Mouse (Mus musculus) limb, embryonic 12.5 days (tissue): ENCODE measurements at regions not wholly inside any gene's neighbourhood (a gene's known extent, or its start where the extent isn't known, plus 50 kb on each side); places are given as distances from the start of the nearest gene placed in this dataset.

Experiments
- ATAC-seq: fragments of 200-750 bp; cut with Nextera tagmentation; 2 replicates; pipeline ENCODE4 v1.8.0; 2017; ENCODE audit warnings: low read depth, moderate TSS enrichment; ENCODE audit not compliant: insufficient number of reproducible peaks, insufficient read depth, low FRiP score, low TSS enrichment
- H3K27ac ChIP-seq: fragments of 300-500 bp; sonication (generic); 2 replicates; pipeline ENCODE4 v1.5.1; 2016; ENCODE audit warnings: mild to moderate bottlenecking, moderate library complexity
- H3K27me3 ChIP-seq: fragments of 300-500 bp; sonication (generic); 2 replicates; pipeline ENCODE4 v1.6.1; 2016; ENCODE audit warnings: mild to moderate bottlenecking, moderate library complexity
- H3K36me3 ChIP-seq: fragments of 300-500 bp; sonication (generic); 2 replicates; pipeline ENCODE4 v1.6.1; 2016; ENCODE audit warnings: mild to moderate bottlenecking, moderate library complexity
- H3K4me1 ChIP-seq: fragments of 300-500 bp; sonication (generic); replicated peaks from 2 replicates; pipeline ENCODE4 v1.6.1; 2016
- H3K4me2 ChIP-seq: fragments of 300-500 bp; sonication (generic); 2 replicates; pipeline ENCODE4 v1.6.1; 2016; ENCODE audit warnings: mild to moderate bottlenecking, moderate library complexity
- H3K4me3 ChIP-seq: fragments of 300-500 bp; sonication (generic); replicated peaks from 2 replicates; pipeline ENCODE4 v1.5.1; 2016; ENCODE audit warnings: mild to moderate bottlenecking
- H3K9ac ChIP-seq: fragments of 300-500 bp; sonication (generic); replicated peaks from 2 replicates; pipeline ENCODE4 v1.6.1; 2016; ENCODE audit warnings: mild to moderate bottlenecking, moderate library complexity
- H3K9me3 ChIP-seq: fragments of 300-500 bp; sonication (generic); 2 replicates; pipeline ENCODE4 v1.6.1; 2016; ENCODE audit warnings: mild to moderate bottlenecking, moderate library complexity
- WGBS: fragments of 180-500 bp; shearing (Covaris S2); methylation state at CpG from one replicate; pipeline ENCODE4 v1.1.7; 2016; 5-methylcytosine and 5-hydroxymethylcytosine counted together

GRCm38 (mm10) chr4:47630006-47630405 lies 155.5 kb downstream of the Sec61b start:
- H3K36me3 ChIP-seq = no peaks in the 10 kb centered on the region
- 74% methylated on average over 8 of the region's 8 CpGs for WGBS

GRCm38 (mm10) chr4:47630427-47630826 lies 156.0 kb downstream of the Sec61b start:
- ATAC-seq = no peak
- no peak overlapping the region for H3K9ac ChIP-seq
- no peak overlapping the region for H3K4me2 ChIP-seq
- no peaks in the 10 kb centered on the region for H3K27me3 ChIP-seq
- H3K4me1 ChIP-seq = no peaks in the 10 kb centered on the region
- 68% methylated on average over 1 of the region's 1 CpGs for WGBS
- no peaks in the 10 kb centered on the region for H3K9me3 ChIP-seq
- no peaks in the 10 kb centered on the region for H3K36me3 ChIP-seq
- no peak overlapping the region for H3K4me3 ChIP-seq
- no peak overlapping the region for H3K27ac ChIP-seq

More at GRCm38 (mm10) chr4:47630006-47630405, 155.5 kb downstream of the Sec61b start:
- H3K27me3 ChIP-seq = no peaks in the 10 kb centered on the region
- H3K27ac ChIP-seq = no peak overlapping the region
- H3K9ac ChIP-seq = no peak overlapping the region
- no peak for ATAC-seq
- no peak overlapping the region for H3K4me2 ChIP-seq
- H3K9me3 ChIP-seq = no peaks in the 10 kb centered on the region
- H3K4me1 ChIP-seq = no peaks in the 10 kb centered on the region
- no peak overlapping the region for H3K4me3 ChIP-seq

- no peak overlapping the region for H3K4me3 ChIP-seq
- no peak for ATAC-seq
- H3K9ac ChIP-seq = no peak overlapping the region
- no peak overlapping the region for H3K4me2 ChIP-seq
- H3K27ac ChIP-seq = no peak overlapping the region
- no peaks in the 10 kb centered on the region for H3K4me1 ChIP-seq
- 83% methylated on average over 10 of the region's 10 CpGs for WGBS
- H3K36me3 ChIP-seq = no peaks in the 10 kb centered on the region
- no peaks in the 10 kb centered on the region for H3K9me3 ChIP-seq
- H3K27me3 ChIP-seq = no peaks in the 10 kb centered on the region
These were observed 164.5 kb downstream of the Sec61b start for GRCm38 (mm10) chr4:47638876-47639494.

- ATAC-seq = no peak; the same call in 1 of the 2 replicates
- H3K27me3 ChIP-seq = no peaks in the 10 kb centered on the region
- WGBS = 24% methylated on average over 1 of the region's 1 CpGs
- H3K36me3 ChIP-seq = no peaks in the 10 kb centered on the region
- no peak overlapping the region for H3K9ac ChIP-seq
- H3K4me3 ChIP-seq = no peak overlapping the region
- peak overlapping the region; percentile 53 for H3K27ac ChIP-seq
- peaks cover 9% of the 10 kb centered on the region; the same call in 1 of the 2 replicates for H3K9me3 ChIP-seq
- peaks cover 9% of the 10 kb centered on the region for H3K4me1 ChIP-seq
- no peak overlapping the region for H3K4me2 ChIP-seq
These were observed 170.6 kb downstream of the Sec61b start for GRCm38 (mm10) chr4:47645093-47645492.

- H3K9me3 ChIP-seq = peaks cover 9% of the 10 kb centered on the region; the same call in 1 of the 2 replicates
- peaks cover 14% of the 10 kb centered on the region for H3K4me1 ChIP-seq
- ATAC-seq = no peak
- no peaks in the 10 kb centered on the region for H3K36me3 ChIP-seq
- H3K4me2 ChIP-seq = no peak overlapping the region
- H3K27me3 ChIP-seq = no peaks in the 10 kb centered on the region
- 54% methylated on average over 8 of the region's 8 CpGs for WGBS
- H3K27ac ChIP-seq = no peak overlapping the region
- H3K9ac ChIP-seq = no peak overlapping the region
- H3K4me3 ChIP-seq = no peak overlapping the region
These were observed 174.2 kb downstream of the Sec61b start for GRCm38 (mm10) chr4:47648701-47649100.

- Histone ChIP-seq H3K4me2 (no peak overlapping the region), H3K9me3 (peaks cover 9% of the 10 kb centered on the region; the same call in 1 of the 2 replicates), H3K4me3 (no peak overlapping the region), H3K9ac (no peak overlapping the region), H3K4me1 (peaks cover 10% of the 10 kb centered on the region), H3K27ac (no peak overlapping the region), H3K36me3 (no peaks in the 10 kb centered on the region), H3K27me3 (no peaks in the 10 kb centered on the region)
- WGBS = 49% methylated on average over 3 of the region's 3 CpGs
- ATAC-seq = no peak
These were observed 175.5 kb downstream of the Sec61b start for GRCm38 (mm10) chr4:47649951-47650350.

GRCm38 (mm10) chr4:47651521-47651920 lies 177.1 kb downstream of the Sec61b start:
- no peaks in the 10 kb centered on the region for H3K36me3 ChIP-seq
- no peak for ATAC-seq
- 55% methylated on average over 10 of the region's 10 CpGs for WGBS
- no peak overlapping the region for H3K27ac ChIP-seq
- H3K9me3 ChIP-seq = peaks cover 7% of the 10 kb centered on the region; the same call in 1 of the 2 replicates
- H3K4me3 ChIP-seq = no peak overlapping the region
- no peak overlapping the region for H3K4me2 ChIP-seq
- no peak overlapping the region for H3K9ac ChIP-seq
- peaks cover 5% of the 10 kb centered on the region; the same call in 1 of the 2 replicates for H3K4me1 ChIP-seq
- H3K27me3 ChIP-seq = no peaks in the 10 kb centered on the region

GRCm38 (mm10) chr4:47653143-47653542 lies 178.7 kb downstream of the Sec61b start:
- no peaks in the 10 kb centered on the region for H3K9me3 ChIP-seq
- no peak for ATAC-seq
- no peak overlapping the region for H3K4me2 ChIP-seq
- H3K4me3 ChIP-seq = no peak overlapping the region
- H3K27me3 ChIP-seq = no peaks in the 10 kb centered on the region
- WGBS = 78% methylated on average over 2 of the region's 2 CpGs
- H3K27ac ChIP-seq = no peak overlapping the region
- H3K36me3 ChIP-seq = no peaks in the 10 kb centered on the region
- no peak overlapping the region for H3K9ac ChIP-seq
- peaks cover 5% of the 10 kb centered on the region; the same call in 1 of the 2 replicates for H3K4me1 ChIP-seq

- Histone ChIP-seq H3K27me3 (no peaks in the 10 kb centered on the region), H3K9me3 (no peaks in the 10 kb centered on the region), H3K27ac (no peak overlapping the region), H3K4me2 (no peak overlapping the region), H3K36me3 (no peaks in the 10 kb centered on the region), H3K4me3 (no peak overlapping the region), H3K9ac (no peak overlapping the region), H3K4me1 (no peaks in the 10 kb centered on the region)
- no peak for ATAC-seq
- 68% methylated on average over 5 of the region's 5 CpGs for WGBS
These were observed 195.1 kb downstream of the Sec61b start for GRCm38 (mm10) chr4:47669519-47669918.

GRCm38 (mm10) chr4:47670476-47670875 lies 196.0 kb downstream of the Sec61b start:
- no peak overlapping the region for H3K4me3 ChIP-seq
- H3K36me3 ChIP-seq = no peaks in the 10 kb centered on the region
- H3K9me3 ChIP-seq = no peaks in the 10 kb centered on the region
- ATAC-seq = no peak
- H3K4me2 ChIP-seq = no peak overlapping the region
- WGBS = 74% methylated on average over 3 of the region's 3 CpGs
- H3K27ac ChIP-seq = no peak overlapping the region
- H3K4me1 ChIP-seq = no peaks in the 10 kb centered on the region
- no peaks in the 10 kb centered on the region for H3K27me3 ChIP-seq
- H3K9ac ChIP-seq = no peak overlapping the region

- H3K27ac ChIP-seq = no peak overlapping the region
- H3K36me3 ChIP-seq = no peaks in the 10 kb centered on the region
- no peak for ATAC-seq
- no peaks in the 10 kb centered on the region for H3K27me3 ChIP-seq
- no peaks in the 10 kb centered on the region for H3K4me1 ChIP-seq
- WGBS = 92% methylated on average over 5 of the region's 5 CpGs
- no peak overlapping the region for H3K4me2 ChIP-seq
- H3K9ac ChIP-seq = no peak overlapping the region
- H3K9me3 ChIP-seq = no peaks in the 10 kb centered on the region
- H3K4me3 ChIP-seq = no peak overlapping the region
These were observed 196.9 kb downstream of the Sec61b start for GRCm38 (mm10) chr4:47671362-47671761.

- H3K4me1 ChIP-seq = no peaks in the 10 kb centered on the region
- no peak overlapping the region for H3K27ac ChIP-seq
- no peak overlapping the region for H3K4me2 ChIP-seq
- no peaks in the 10 kb centered on the region for H3K27me3 ChIP-seq
- WGBS = 95% methylated on average over 4 of the region's 4 CpGs
- no peak for ATAC-seq
- H3K4me3 ChIP-seq = no peak overlapping the region
- no peak overlapping the region for H3K9ac ChIP-seq
- H3K36me3 ChIP-seq = no peaks in the 10 kb centered on the region
- no peaks in the 10 kb centered on the region for H3K9me3 ChIP-seq
These were observed 206.7 kb downstream of the Sec61b start for GRCm38 (mm10) chr4:47681141-47681540.
